Mouse (Mus musculus) cerebellum, adult 11-12 months (tissue): ENCODE measurements around the gene Scarb1.

Experiments
- DNase-seq: peaks from one replicate; pipeline ENCODE4 v3.0.0; 2022

Scarb1 gene

DNA sequence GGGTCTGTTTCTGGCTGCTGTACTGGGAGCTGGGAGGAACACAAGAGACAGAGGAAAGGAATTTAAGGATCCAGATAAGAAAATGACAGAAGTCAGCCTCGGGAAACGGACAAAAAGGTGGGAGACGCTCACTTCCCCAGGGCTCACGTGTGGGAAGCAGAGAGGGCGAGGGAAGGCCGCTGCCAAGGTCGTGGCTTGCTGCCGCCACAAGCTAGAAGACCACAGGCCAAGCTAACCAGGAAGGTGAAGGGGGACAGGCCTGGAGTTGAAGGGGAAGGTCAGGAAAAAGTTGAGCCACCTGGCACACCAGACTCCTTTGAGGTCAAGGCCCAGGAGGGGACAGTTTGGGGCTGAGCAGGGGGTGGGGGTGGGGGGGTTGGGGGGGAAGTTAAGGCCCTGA lies 10.2 kb downstream of the Scarb1 start:
- no peak for DNase-seq

- DNase-seq: no peak
These were observed 10.7 kb downstream of the Scarb1 start for GRCm38 (mm10) chr5:125330191-125330590.

DNA sequence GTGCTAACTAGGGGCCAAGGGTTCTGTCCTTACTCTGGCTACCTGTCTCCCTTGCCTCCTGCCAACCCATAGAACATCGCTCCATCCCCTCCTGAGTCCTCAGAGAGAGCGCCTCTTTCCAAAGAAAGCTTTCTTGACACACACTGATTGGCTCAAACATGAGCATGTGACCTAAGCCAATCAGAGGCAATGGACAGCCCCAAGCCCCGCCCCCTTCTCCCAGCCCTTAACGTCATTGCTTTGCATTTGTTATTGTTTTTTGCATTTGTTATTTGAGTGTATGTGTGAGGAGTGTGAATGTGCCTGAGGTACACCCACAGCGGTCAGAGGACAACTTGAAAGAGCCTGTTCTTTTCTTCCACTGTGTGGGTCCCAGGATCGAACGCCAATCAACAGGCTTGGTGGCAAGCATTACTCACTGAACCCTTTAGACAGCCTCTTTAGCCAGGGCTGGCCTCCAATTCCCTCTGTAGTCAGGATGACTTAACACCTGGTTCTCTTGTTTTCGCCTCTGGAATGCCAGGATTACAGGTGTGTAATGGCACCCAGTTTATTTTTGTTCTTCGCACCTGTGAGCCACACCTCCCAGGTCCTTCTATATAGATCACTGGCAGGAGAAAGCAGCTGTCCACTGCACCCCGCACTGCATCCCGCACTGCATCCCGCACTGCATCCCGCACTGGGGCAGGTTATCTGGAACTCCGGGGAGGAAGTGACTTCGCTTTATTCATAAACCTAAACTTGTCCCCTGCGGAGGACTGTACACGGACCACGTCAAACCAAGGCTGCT lies 13.1 kb downstream of the Scarb1 start:
- no peak for DNase-seq

- no peak for DNase-seq
These were observed 14.5 kb downstream of the Scarb1 start for GRCm38 (mm10) chr5:125326351-125326750.

DNA sequence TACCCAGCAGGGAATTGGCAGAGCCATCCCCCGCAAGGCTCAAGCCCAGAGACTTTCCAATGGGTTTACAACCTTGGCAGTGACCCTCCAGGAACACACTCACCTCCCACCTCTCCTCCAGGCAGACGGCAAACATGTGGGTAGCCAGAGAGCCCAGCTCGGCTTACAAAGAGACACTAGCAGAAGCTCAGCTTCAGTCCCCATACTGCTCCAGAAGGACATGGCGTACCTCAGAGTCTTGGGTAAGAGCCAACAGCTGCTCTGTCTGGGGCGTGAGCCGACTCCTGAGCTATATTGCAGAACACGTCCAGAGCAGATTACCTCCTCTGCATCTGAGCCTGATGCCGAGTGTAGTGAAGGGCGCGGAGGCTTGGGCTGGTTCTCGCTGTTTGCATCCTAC lies 15.0 kb downstream of the Scarb1 start:
- DNase-seq: no peak

DNA sequence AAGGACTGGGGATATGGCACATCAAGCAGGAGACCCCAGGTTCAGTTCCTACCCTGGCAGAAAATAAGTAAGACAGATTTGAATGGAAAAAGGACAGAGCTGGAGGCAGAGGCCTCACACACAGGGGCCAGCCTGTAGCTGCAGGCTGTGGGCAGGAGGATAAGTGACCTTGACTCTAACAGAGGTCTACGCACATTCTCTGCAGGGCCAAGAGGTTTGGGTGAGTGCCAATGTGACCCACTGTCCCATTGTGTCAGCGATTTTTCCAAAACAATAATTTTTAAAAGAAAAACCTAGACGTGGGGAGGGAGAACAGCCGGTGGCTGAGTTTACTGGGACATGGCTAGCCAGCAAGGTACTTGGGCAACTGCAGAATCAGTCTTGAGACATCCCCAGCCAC lies 15.6 kb downstream of the Scarb1 start:
- no peak for DNase-seq

GRCm38 (mm10) chr5:125323939-125324480 lies 16.9 kb downstream of the Scarb1 start:
- no peak for DNase-seq

GRCm38 (mm10) chr5:125323128-125323527 lies 17.8 kb downstream of the Scarb1 start:
- no peak for DNase-seq

- no peak for DNase-seq
These were observed 19.1 kb downstream of the Scarb1 start for GRCm38 (mm10) chr5:125321836-125322235.

- no peak for DNase-seq
These were observed 21.7 kb downstream of the Scarb1 start for GRCm38 (mm10) chr5:125319057-125319800.

GRCm38 (mm10) chr5:125317953-125318352 lies 22.9 kb downstream of the Scarb1 start:
- no peak for DNase-seq

- no peak for DNase-seq
These were observed 23.6 kb downstream of the Scarb1 start for GRCm38 (mm10) chr5:125317296-125317695.

- DNase-seq: no peak
These were observed 24.1 kb downstream of the Scarb1 start for GRCm38 (mm10) chr5:125316771-125317170.

DNA sequence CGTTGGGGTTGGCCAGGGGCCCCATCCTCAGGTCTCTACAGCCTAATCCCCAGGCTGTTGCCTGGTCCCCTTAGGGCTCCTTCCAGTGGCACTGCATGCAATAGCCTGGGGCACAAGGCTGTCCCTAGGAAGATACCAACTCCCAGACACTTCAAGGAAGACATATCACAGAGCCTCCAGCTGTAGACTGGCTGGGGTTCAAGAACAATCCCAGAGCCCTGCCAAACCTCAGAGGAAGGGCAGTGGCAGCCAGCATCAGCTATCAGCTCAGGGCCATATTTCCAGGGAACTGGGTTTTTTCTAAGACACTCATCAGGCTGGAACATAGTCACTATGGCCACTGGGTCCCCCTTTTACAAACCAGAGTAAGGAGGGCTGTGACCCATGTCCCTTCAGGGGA lies 25.8 kb downstream of the Scarb1 start:
- DNase-seq: no peak

- DNase-seq: no peak
These were observed 26.9 kb downstream of the Scarb1 start for GRCm38 (mm10) chr5:125313991-125314390.

- DNase-seq: no peak
These were observed 27.8 kb downstream of the Scarb1 start for GRCm38 (mm10) chr5:125312970-125313597.

- no peak for DNase-seq
These were observed 29.9 kb downstream of the Scarb1 start for GRCm38 (mm10) chr5:125310986-125311385.

DNA sequence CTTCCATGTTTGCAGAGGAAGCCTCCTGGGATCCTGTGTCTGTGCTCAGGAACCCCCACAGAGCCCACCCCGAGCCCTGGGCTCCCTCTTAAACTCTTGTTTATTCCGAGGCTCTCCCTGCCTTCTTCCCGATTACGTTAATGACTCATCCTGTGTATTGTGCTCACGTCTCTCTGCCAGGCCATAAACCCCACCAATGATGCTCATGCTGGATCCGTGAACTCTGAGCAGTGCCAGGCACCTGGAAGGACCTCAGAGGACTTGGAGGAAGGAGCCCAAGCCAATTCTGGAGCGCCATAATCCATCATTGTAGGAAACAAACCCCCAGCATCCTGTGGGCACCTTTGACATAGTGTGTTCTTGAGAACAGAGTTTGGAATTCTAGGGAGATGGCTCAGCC lies 31.7 kb downstream of the Scarb1 start:
- DNase-seq: no peak

DNA sequence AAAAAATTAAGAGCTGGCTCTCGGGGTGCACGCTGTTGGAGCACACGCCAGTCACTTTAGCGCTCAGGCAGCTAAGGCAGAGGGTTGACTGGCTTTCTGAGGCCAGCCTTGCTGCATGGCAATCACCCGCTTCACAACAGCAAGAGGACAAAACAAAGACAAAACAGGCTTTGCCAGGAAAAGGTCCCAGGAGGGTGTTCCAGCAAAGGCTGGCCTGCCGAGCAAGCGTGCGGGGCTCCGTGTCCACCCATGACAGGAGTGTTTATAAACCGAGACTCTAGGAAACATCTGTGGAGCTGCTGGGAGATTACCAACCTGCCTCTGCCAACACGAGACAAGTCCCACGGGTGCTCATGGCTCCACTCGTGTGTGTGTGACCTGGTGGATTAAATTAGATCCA lies 34.1 kb downstream of the Scarb1 start:
- no peak for DNase-seq

GRCm38 (mm10) chr5:125306372-125306771 lies 34.5 kb downstream of the Scarb1 start:
- no peak for DNase-seq

GRCm38 (mm10) chr5:125305229-125306081 lies 35.4 kb downstream of the Scarb1 start:
- no peak for DNase-seq

DNA sequence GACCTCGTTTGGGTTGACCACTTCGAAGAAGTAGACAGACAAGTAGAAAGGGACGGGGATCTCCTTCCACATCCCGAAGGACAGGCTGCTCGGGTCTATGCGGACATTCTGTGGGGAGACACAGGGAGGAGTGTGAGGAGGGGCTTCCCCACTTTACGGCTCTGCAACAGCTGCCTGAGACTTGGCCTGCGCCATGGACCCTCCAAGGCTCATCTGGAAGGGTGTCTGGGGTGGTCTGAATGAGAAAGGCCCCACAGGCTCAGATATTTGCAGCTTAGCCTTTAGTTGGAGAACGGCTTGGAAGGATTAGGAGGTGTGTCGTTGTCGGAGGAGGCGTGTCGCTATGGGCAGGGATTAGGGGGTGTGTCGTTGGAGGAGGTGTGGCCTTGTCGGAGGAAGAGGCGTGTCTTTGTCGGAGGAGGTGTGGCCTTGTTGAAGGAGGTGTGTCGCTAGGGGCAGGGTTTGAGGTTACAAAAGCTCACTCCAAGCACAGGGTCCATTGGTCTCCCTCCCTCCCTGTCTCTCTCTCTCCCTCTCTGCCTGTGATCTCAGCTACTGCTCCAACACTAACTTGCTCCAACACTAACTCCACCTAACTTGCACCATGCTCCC lies 36.5 kb downstream of the Scarb1 start:
- DNase-seq: no peak
